Mouse (Mus musculus): Measurements from ENCODE around the gene Txlnb.

DNA sequence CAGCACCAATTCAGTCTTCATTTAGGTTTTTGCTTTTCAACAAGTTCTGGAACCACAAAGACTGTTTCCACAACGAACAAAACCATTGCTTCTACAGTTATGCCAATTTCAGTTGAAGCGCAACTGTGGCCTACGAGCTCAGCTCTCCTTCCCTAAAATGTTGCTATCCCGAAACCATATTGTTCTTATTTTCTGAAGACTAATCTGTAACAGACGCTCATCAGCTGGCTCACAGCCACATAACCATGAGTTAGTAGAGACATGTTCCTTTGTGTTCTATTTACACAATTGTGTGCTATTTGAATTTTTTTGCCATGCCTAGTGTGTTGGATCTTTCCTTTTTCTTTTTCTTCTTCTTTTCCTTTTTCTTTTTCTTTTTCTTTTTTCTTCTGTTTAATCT is 26.2 kb upstream of the Txlnb start:
- TF ChIP-seq GATA1 (IDR thresholded peaks at IDR 0.05; ENCODE audit: borderline replicate concordance, low read length) (no peak), CTCF (IDR thresholded peaks at IDR 0.05; ENCODE audit: low read depth, low read length) (no peak)
